ENCODE assay signal across 20 mouse cellular contexts in the genomic region with DNA sequence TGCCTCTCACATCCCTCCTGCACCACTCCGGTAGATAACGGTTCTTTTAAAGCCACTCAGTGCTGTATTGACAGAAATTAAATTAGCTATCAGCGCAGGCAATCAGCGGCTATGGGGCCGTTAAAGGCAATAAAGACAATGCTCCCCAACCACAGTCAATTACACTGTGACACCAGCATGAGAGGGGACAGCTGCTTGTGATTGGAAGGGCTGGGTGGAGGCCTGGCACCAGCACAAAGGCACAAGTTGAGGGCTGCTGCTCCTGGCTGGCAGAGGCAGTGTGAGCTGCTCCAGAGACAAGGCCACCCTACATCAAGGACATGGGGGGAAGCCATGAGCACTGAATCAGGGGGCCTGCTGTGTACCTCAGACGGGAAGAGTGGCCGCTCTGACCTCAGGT.
DNase-seq lines count a peak whose midpoint lies in the region; ATAC-seq and TF ChIP-seq lines count a peak whose summit lies in the region.
"Had no signal": no experiment of that assay in that cellular context is flagged by ENCODE, and none has a peak within 500 bp of the region (broad histone marks: within the 10 kb centered on the region; RNA-seq: fewer than 3 reads in every experiment).

No protein-coding gene starts in this region.

- no peak overlapping the region for H3K9ac ChIP-seq in forebrain, embryonic 14.5 days (ENCODE audit: low read length)
- H3K9ac ChIP-seq in forebrain, embryonic 11.5 days (ENCODE audit: low read length): no peak overlapping the region
- H3K9ac ChIP-seq in midbrain, embryonic 13.5 days (replicated peaks): no peak overlapping the region
- no peak overlapping the region for H3K9ac ChIP-seq in neural tube, embryonic 15.5 days (replicated peaks)
- H3K9ac ChIP-seq in liver, postnatal 0 days (replicated peaks): no peak overlapping the region
- H3K9ac ChIP-seq: embryonic facial prominence, embryonic 12.5 days; heart, embryonic 15.5 days; limb, embryonic 12.5 days; liver, embryonic 13.5 days had no signal

- H3K4me1 ChIP-seq in forebrain, embryonic 14.5 days (ENCODE audit: control insufficient read depth, insufficient read depth, low read length): peaks cover 4% of the 10 kb centered on the region; the same call in 1 of the 2 replicates
- no peaks in the 10 kb centered on the region for H3K4me1 ChIP-seq in forebrain, embryonic 11.5 days (replicated peaks; ENCODE audit: control insufficient read depth, insufficient read depth, low read length)
- H3K4me1 ChIP-seq in midbrain, embryonic 13.5 days (replicated peaks): no peaks in the 10 kb centered on the region
- no peaks in the 10 kb centered on the region for H3K4me1 ChIP-seq in midbrain, embryonic 10.5 days
- H3K4me1 ChIP-seq in neural tube, embryonic 15.5 days: peaks cover 10% of the 10 kb centered on the region
- H3K4me1 ChIP-seq in liver, postnatal 0 days (ENCODE audit: insufficient read depth): no peaks in the 10 kb centered on the region
- H3K4me1 ChIP-seq: embryonic facial prominence, embryonic 12.5 days; heart, embryonic 15.5 days; limb, embryonic 12.5 days; liver, embryonic 13.5 days had no signal

- H3K27me3 ChIP-seq in forebrain, embryonic 14.5 days (replicated peaks; ENCODE audit: control insufficient read depth, insufficient read depth, low read length): no peaks in the 10 kb centered on the region
- H3K27me3 ChIP-seq in forebrain, embryonic 11.5 days (ENCODE audit: control insufficient read depth, insufficient read depth, low read length): no peaks in the 10 kb centered on the region
- H3K27me3 ChIP-seq in midbrain, embryonic 13.5 days: no peaks in the 10 kb centered on the region
- H3K27me3 ChIP-seq in midbrain, embryonic 10.5 days (ENCODE audit: low read depth, poor library complexity, severe bottlenecking): no peaks in the 10 kb centered on the region
- H3K27me3 ChIP-seq in neural tube, embryonic 15.5 days (replicated peaks): peaks cover 8% of the 10 kb centered on the region; the same call in 1 of the 2 replicates
- H3K27me3 ChIP-seq in liver, postnatal 0 days (ENCODE audit: insufficient read depth, low read length): no peaks in the 10 kb centered on the region
- H3K27me3 ChIP-seq: embryonic facial prominence, embryonic 12.5 days; heart, embryonic 15.5 days; limb, embryonic 12.5 days; liver, embryonic 13.5 days had no signal

- H3K27ac ChIP-seq in forebrain, embryonic 14.5 days (ENCODE audit: low read depth, low read length): no peak overlapping the region
- no peak overlapping the region for H3K27ac ChIP-seq in forebrain, embryonic 11.5 days (ENCODE audit: low read depth, low read length)
- H3K27ac ChIP-seq in midbrain, embryonic 13.5 days: no peak overlapping the region
- no peak overlapping the region for H3K27ac ChIP-seq in midbrain, embryonic 10.5 days (replicated peaks)
- H3K27ac ChIP-seq in neural tube, embryonic 15.5 days (replicated peaks): no peak overlapping the region
- no peak overlapping the region for H3K27ac ChIP-seq in liver, postnatal 0 days (ENCODE audit: low read depth)
- H3K27ac ChIP-seq: embryonic facial prominence, embryonic 12.5 days; heart, embryonic 15.5 days; limb, embryonic 12.5 days; liver, embryonic 13.5 days had no signal

- no peak overlapping the region for H3K4me2 ChIP-seq in forebrain, embryonic 14.5 days (ENCODE audit: low read length)
- no peak overlapping the region for H3K4me2 ChIP-seq in forebrain, embryonic 11.5 days (ENCODE audit: low read depth, low read length, severe bottlenecking)
- H3K4me2 ChIP-seq in midbrain, embryonic 13.5 days (replicated peaks): no peak overlapping the region
- H3K4me2 ChIP-seq in neural tube, embryonic 15.5 days: no peak overlapping the region
- no peak overlapping the region for H3K4me2 ChIP-seq in liver, postnatal 0 days (ENCODE audit: low read depth, low read length)
- H3K4me2 ChIP-seq: embryonic facial prominence, embryonic 12.5 days; heart, embryonic 15.5 days; limb, embryonic 12.5 days; liver, embryonic 13.5 days had no signal

- H3K4me3 ChIP-seq in forebrain, embryonic 14.5 days (ENCODE audit: low read depth, low read length): no peak overlapping the region
- no peak overlapping the region for H3K4me3 ChIP-seq in forebrain, embryonic 11.5 days (ENCODE audit: low read depth, low read length)
- no peak overlapping the region for H3K4me3 ChIP-seq in midbrain, embryonic 13.5 days (replicated peaks)
- no peak overlapping the region for H3K4me3 ChIP-seq in midbrain, embryonic 10.5 days
- H3K4me3 ChIP-seq in neural tube, embryonic 15.5 days (replicated peaks): no peak overlapping the region
- no peak overlapping the region for H3K4me3 ChIP-seq in liver, postnatal 0 days (ENCODE audit: low read depth, low read length)
- H3K4me3 ChIP-seq: embryonic facial prominence, embryonic 12.5 days; heart, embryonic 15.5 days; limb, embryonic 12.5 days; liver, embryonic 13.5 days had no signal

- TF ChIP-seq EP300 in liver, postnatal 0 days (IDR thresholded peaks at IDR 0.05; ENCODE audit: low read depth): no peak

- DNase-seq in forebrain, embryonic 14.5 days (ENCODE audit: low spot score): peak; percentile 45
- no peak for DNase-seq in forebrain, embryonic 11.5 days (ENCODE audit: low spot score)
- DNase-seq in midbrain, embryonic 10.5 days (ENCODE audit: low spot score): no peak
- peak; percentile 58 to 66 for DNase-seq in adrenal gland, postnatal 36 days
- no peak for DNase-seq in liver, postnatal 0 days
- DNase-seq in B cell, adult 2 months: no peak
- DNase-seq: cerebellum, adult 9-10 months; gastrocnemius, postnatal 36 days; heart, postnatal 4 days; kidney, adult 9 months; kidney, postnatal 4 days; layer of hippocampus, adult 9-11 months; liver, embryonic 13.5 days; thymus, postnatal 25 days had no signal

- H3K9me3 ChIP-seq in forebrain, embryonic 14.5 days (replicated peaks; ENCODE audit: control insufficient read depth, low read length): no peaks in the 10 kb centered on the region
- no peaks in the 10 kb centered on the region for H3K9me3 ChIP-seq in forebrain, embryonic 11.5 days (ENCODE audit: control insufficient read depth, low read length)
- H3K9me3 ChIP-seq in midbrain, embryonic 13.5 days: no peaks in the 10 kb centered on the region
- H3K9me3 ChIP-seq in midbrain, embryonic 10.5 days (replicated peaks): no peaks in the 10 kb centered on the region
- no peaks in the 10 kb centered on the region for H3K9me3 ChIP-seq in neural tube, embryonic 15.5 days (replicated peaks)
- peaks cover 3% of the 10 kb centered on the region; the same call in 1 of the 2 replicates for H3K9me3 ChIP-seq in liver, postnatal 0 days (ENCODE audit: low read length)
- H3K9me3 ChIP-seq: embryonic facial prominence, embryonic 12.5 days; heart, embryonic 15.5 days; limb, embryonic 12.5 days had no signal

- no peaks in the 10 kb centered on the region for H3K36me3 ChIP-seq in forebrain, embryonic 14.5 days (ENCODE audit: control insufficient read depth, insufficient read depth, low read length)
- no peaks in the 10 kb centered on the region for H3K36me3 ChIP-seq in forebrain, embryonic 11.5 days (ENCODE audit: control insufficient read depth, insufficient read depth, low read length)
- no peaks in the 10 kb centered on the region for H3K36me3 ChIP-seq in midbrain, embryonic 13.5 days
- no peaks in the 10 kb centered on the region for H3K36me3 ChIP-seq in midbrain, embryonic 10.5 days
- no peaks in the 10 kb centered on the region for H3K36me3 ChIP-seq in neural tube, embryonic 15.5 days
- H3K36me3 ChIP-seq in liver, postnatal 0 days (replicated peaks; ENCODE audit: insufficient read depth, low read length): no peaks in the 10 kb centered on the region
- H3K36me3 ChIP-seq: embryonic facial prominence, embryonic 12.5 days; heart, embryonic 15.5 days; limb, embryonic 12.5 days; liver, embryonic 13.5 days had no signal

- WGBS in forebrain, embryonic 14.5 days: 50% methylated on average over 7 of the region's 7 CpGs
- WGBS in forebrain, embryonic 11.5 days: 69% methylated on average over 7 of the region's 7 CpGs
- 67% methylated on average over 7 of the region's 7 CpGs for WGBS in midbrain, embryonic 13.5 days
- 86% methylated on average over 7 of the region's 7 CpGs for WGBS in midbrain, embryonic 10.5 days
- 21% methylated on average over 7 of the region's 7 CpGs for WGBS in neural tube, embryonic 15.5 days
- WGBS in liver, postnatal 0 days (ENCODE audit: insufficient replicate concordance): 44% methylated on average over 7 of the region's 7 CpGs

- 0 out of 2 replicates have a peak, but pooled peaks have one; percentile 29 for ATAC-seq in forebrain, embryonic 14.5 days
- no peak for ATAC-seq in forebrain, embryonic 11.5 days (replicated peaks; ENCODE audit: low FRiP score)
- ATAC-seq in midbrain, embryonic 13.5 days: 0 out of 2 replicates have a peak, but pooled peaks have one; percentile 14
- ATAC-seq in neural tube, embryonic 15.5 days (ENCODE audit: low FRiP score): peak; percentile 38; the same call in 1 of the 2 replicates
- no peak for ATAC-seq in liver, postnatal 0 days
- ATAC-seq: midbrain, embryonic 16.5 days had no signal

- no peak for TF ChIP-seq CTCF in liver, postnatal 0 days (IDR thresholded peaks at IDR 0.05; ENCODE audit: low read depth)

Comparison
In these comparisons a context has a peak if more than half of its experiments do, and no peak if none do; other contexts are left out.
1. ATAC-seq: peak in forebrain, embryonic 14.5 days (single experiment), midbrain, embryonic 13.5 days (single experiment) and neural tube, embryonic 15.5 days (single experiment); none in forebrain, embryonic 11.5 days (single experiment) and liver, postnatal 0 days (single experiment).
2. DNase-seq: peak in forebrain, embryonic 14.5 days (single experiment) and adrenal gland, postnatal 36 days (2 of 2); none in forebrain, embryonic 11.5 days (single experiment), midbrain, embryonic 10.5 days (single experiment), liver, postnatal 0 days (single experiment) and B cell, adult 2 months (0 of 2).